Mouse (Mus musculus) G1E (cell line): ENCODE data around the gene Gm2012. TPM values are rescaled to one million over a fixed set of nuclear protein-coding genes. Genes with fewer than 3 reads are reported as not detected.
"Not testable (repeated sequence)": the region's sequence is repeated elsewhere in the genome, so short reads cannot be mapped to it uniquely, and the experiment has no call there.

Experiments used
- ATAC-seq: 2 replicates; pipeline ENCODE4 v1.8.0; 2016; ENCODE audit warnings: mild to moderate bottlenecking; ENCODE audit not compliant: insufficient number of reproducible peaks, poor library complexity, low FRiP score, severe bottlenecking; ENCODE audit errors: extremely low read depth
- DNase-seq: peaks from one replicate; pipeline ENCODE4 v3.0.0; 2012; ENCODE audit warnings: low spot score
- H3K27me3 ChIP-seq: 2 replicates; pipeline ENCODE4 v1.6.1; 2012; ENCODE audit warnings: mild to moderate bottlenecking, low read length, inconsistent platforms; ENCODE audit not compliant: insufficient read depth
- H3K36me3 ChIP-seq: replicated peaks from 2 replicates; pipeline ENCODE3; 2012; ENCODE audit warnings: mild to moderate bottlenecking, inconsistent platforms
- H3K4me1 ChIP-seq: 2 replicates; pipeline ENCODE4 v1.6.1; 2012; ENCODE audit warnings: low read depth, low read length, inconsistent platforms, mixed read lengths; ENCODE audit not compliant: insufficient read depth
- H3K4me3 ChIP-seq: 2 replicates; pipeline ENCODE4 v1.5.1; 2012; ENCODE audit warnings: low read depth, mild to moderate bottlenecking, inconsistent platforms, low read length, moderate library complexity, mixed read lengths
- H3K9me3 ChIP-seq: replicated peaks from 2 replicates; pipeline ENCODE4 v1.6.1; 2012; ENCODE audit warnings: inconsistent platforms
- polyA plus RNA-seq: library from polyadenylated mRNA; stranded (reverse); fragments of >175 nt; gene quantifications from 2 replicates; pipeline ENCODE4 v1.2.3, GENCODE M21; 2012
- total RNA-seq, 2 experiments: library from RNA; stranded (forward) in 1 of 2; stranded (reverse) in 1 of 2; fragments of 200-1000 nt in 1 of 2; fragments of >200 nt in 1 of 2; fragmentation: Nextera tagmentation in 1 of 2; gene quantifications; 2 replicates each; pipeline ENCODE4 v1.2.3; 2014 to 2017

Gene Gm2012
- not detected in 2 replicates for total RNA-seq (2014; fragmentation: Nextera tagmentation)
- total RNA-seq (2017) = not detected in 2 replicates
- polyA plus RNA-seq = not detected in 2 replicates

GRCm38 (mm10) chrX:26231255-26231654 lies at the start of gene Gm2012:
TSS of gene Gm2012 (minus strand) at chrX:26231355.
- not testable (repeated sequence) for ATAC-seq

GRCm38 (mm10) chrX:26159146-26159545 lies 72.0 kb downstream of the Gm2012 start:
- not testable (repeated sequence) for H3K9me3 ChIP-seq, H3K4me1 ChIP-seq, H3K27me3 ChIP-seq, DNase-seq, H3K4me3 ChIP-seq, ATAC-seq, H3K36me3 ChIP-seq

More at GRCm38 (mm10) chrX:26231255-26231654, at the start of gene Gm2012:
- not testable (repeated sequence) for DNase-seq, H3K9me3 ChIP-seq, H3K4me3 ChIP-seq, H3K27me3 ChIP-seq, H3K36me3 ChIP-seq, H3K4me1 ChIP-seq

Other genes starting within 250 kb of the Gm2012 start
- gene Gm5168, start 180.3 kb downstream of the Gm2012 start, total RNA-seq (2014; fragmentation: Nextera tagmentation) = not detected in 2 replicates
- not detected in 2 replicates for gene Gm5168, start 180.3 kb downstream of the Gm2012 start, total RNA-seq (2017)
- not detected in 2 replicates for gene Gm5168, start 180.3 kb downstream of the Gm2012 start, polyA plus RNA-seq
- not detected in 2 replicates for gene Gm2030, start 78.7 kb upstream of the Gm2012 start, total RNA-seq (2014; fragmentation: Nextera tagmentation)
- not detected in 2 replicates for gene Gm2030, start 78.7 kb upstream of the Gm2012 start, total RNA-seq (2017)
- not detected in 2 replicates for gene Gm2030, start 78.7 kb upstream of the Gm2012 start, polyA plus RNA-seq